Mouse (Mus musculus): ENCODE results near the gene Timm8a2.
A peak's percentile ranks its signal among the peaks of the same experiment; 100 is the strongest.

Gene Timm8a2

GRCm38 (mm10) chr14:122011768-122012167, 22.7 kb upstream of the Timm8a2 start:
- no peak for DNase-seq (ENCODE audit: low read depth, low spot score)

GRCm38 (mm10) chr14:122012193-122012592, 22.3 kb upstream of the Timm8a2 start:
- DNase-seq (ENCODE audit: low read depth, low spot score), result no peak

DNA sequence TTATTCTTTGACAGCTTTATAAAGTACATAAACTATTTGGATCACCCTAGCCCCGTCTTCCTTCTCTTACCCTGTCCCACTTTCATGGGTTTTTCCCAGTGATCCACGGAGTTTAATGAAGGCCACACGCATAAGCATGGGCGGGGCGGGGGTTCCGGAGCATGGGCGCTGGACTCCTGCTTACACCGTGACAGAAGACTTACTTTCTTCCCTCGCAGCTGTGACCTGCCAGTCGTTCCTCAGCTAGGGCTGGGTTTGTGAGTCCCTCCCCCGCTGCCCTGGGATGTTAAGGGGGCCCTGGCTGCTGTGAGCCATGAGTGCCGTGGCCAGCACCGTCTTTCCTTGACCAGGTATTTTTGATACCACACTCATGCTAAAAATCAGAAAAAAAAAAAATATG, 21.7 kb upstream of the Timm8a2 start:
- DNase-seq (ENCODE audit: low read depth, low spot score), result no peak

- peak; percentile 50 for DNase-seq (ENCODE audit: low read depth, low spot score)
Observed at GRCm38 (mm10) chr14:122013417-122013951, 21.0 kb upstream of the Timm8a2 start.

- DNase-seq (ENCODE audit: low read depth, low spot score), result no peak
Observed at GRCm38 (mm10) chr14:122017958-122018357, 16.5 kb upstream of the Timm8a2 start.

DNA sequence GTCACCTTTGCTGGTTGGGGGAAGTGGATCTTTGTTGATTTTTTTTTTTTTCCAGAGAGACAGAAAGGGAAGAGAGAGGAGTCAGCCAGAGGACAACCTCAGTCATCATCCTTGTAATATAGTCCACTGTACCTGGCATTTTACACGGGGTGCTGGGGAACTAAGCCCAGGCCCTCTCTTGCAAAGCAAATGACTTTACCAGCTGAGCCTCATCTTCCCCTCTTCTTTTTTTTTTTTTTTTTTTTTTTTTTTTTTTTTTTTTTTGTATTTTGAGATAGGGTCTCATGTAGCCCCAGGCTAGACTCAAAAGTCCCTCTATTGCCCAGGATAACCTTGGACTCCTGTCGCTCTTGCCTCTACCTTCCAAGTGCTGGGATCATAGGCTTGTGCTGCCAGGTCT, 15.1 kb upstream of the Timm8a2 start:
- no peak for DNase-seq (ENCODE audit: low read depth, low spot score)

GRCm38 (mm10) chr14:122020567-122020966, 13.9 kb upstream of the Timm8a2 start:
- DNase-seq (ENCODE audit: low read depth, low spot score), result no peak

GRCm38 (mm10) chr14:122023054-122023453, 11.4 kb upstream of the Timm8a2 start:
- no peak for DNase-seq (ENCODE audit: low read depth, low spot score)

DNA sequence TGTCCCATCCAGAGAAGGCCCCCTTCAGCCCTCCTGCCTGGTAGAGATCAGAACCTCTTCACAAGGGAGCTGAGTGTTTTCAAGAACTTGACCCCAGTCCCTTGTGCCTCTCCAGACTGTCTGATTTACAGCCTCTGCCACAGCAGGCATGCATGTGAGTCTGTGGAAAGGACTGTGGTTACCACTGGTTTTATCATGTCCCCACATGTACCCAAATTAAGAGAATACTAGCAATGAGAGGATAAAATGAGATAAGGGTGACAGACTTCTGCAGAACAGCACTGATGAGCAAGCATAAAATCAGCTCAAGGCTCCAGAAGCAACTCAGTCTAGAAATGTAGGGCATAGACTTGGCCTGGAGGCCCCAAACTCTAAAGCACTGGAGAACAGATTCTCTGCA, 10.5 kb upstream of the Timm8a2 start:
- DNase-seq (ENCODE audit: low read depth, low spot score), result no peak

DNA sequence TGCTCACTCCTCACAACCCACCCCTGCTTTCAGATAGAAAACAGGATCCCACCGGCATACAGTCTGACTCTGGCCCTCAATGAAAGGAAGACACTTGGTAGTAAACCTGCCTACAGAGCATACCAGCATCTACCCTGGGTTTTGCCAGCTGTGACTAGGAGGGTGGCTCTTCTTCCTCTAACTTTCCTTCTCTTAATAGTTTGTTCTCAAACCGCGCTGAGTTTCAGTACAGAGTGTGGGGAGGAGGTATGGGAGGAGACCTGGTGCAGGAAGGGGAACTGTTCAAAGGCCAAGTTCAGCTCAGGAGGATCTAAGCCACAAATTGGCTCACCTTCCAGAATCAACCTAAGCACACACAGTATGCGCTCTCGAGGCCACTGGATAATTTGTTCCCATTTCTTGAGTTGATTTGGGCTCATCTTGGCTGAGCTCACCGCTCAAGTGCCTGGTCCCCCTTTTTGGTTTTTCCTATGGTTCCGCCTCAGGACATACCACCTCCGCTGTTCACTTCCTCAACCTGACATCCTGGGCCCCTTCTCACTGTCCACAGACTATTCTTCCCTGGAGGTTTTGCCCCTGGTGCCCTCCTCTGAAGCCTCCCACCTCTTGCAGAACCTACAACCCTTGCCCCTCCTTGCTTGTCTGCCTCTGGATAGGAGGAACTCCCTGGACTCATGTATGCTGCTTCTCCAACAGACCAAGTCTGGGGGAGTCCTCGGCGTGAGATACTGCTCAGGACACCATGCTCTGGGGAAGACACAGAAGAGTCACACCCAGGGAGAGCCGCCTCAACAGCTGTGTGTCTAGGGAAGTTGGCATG, 5.3 kb upstream of the Timm8a2 start:
- DNase-seq (ENCODE audit: low read depth, low spot score), result no peak

GRCm38 (mm10) chr14:122029851-122030250, 4.6 kb upstream of the Timm8a2 start:
- DNase-seq (ENCODE audit: low read depth, low spot score), result no peak

- no peak for DNase-seq (ENCODE audit: low read depth, low spot score)
Observed at GRCm38 (mm10) chr14:122032045-122032444, 2.4 kb upstream of the Timm8a2 start.

DNA sequence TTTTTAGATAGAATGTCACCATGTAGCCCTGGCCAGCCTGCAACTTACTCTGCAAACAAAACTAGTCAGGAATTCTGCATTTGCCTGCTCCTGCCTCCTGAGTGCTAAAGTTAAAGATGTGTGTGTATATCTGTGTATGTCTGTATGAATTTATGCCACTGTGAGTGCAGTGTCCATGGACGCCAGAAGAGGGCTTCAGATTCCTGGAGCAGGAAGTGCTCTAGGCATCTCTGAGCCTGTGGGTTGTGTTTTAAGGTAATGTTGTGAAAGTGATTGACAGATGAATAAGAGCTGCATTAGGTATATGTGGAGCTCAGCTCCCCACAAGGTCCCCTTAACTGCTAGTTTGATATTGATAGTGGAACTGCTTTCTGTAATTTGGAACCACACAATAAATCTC, 707 bp downstream of the Timm8a2 start:
- DNase-seq (ENCODE audit: low read depth, low spot score), result peak; percentile 58

GRCm38 (mm10) chr14:122035860-122036259, 1.4 kb downstream of the Timm8a2 start:
- no peak for DNase-seq (ENCODE audit: low read depth, low spot score)

DNA sequence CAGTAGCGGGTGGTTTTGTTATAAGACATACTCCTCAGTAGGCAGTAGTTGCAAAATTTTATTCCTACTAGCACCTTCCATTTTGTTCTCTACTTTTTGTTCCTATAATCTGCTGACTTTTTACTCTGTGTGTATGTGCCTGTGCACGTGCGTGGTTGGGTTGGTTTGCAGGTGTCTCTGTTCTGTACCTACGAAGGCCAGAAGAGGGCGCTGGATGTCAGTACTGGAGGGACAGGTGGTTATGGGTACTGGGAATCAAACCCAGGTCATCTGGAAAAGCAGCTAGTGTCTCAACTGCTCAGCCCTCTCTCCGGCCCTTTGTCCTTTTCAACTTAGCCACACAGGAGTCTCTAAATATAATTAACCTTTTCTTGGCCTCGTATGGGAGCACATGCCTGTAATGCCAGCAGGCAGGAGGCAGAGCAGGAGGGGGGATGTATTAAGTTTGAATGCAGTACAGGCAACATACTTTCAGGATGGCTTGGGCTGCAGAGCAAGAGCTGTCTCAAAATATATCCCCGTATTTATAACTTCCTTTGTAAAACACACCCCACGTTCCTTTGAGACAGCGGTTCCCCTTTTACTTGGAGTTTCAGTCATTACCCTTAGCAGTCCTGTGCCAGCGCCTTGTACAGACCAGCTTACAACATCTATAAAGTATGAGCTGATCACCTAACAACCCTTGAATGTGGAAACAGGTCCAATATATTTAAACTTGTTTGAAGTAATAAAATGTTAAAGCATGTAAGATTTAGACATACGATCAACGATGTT, 4.6 kb downstream of the Timm8a2 start:
- DNase-seq (ENCODE audit: low read depth, low spot score), result peak; percentile 64

GRCm38 (mm10) chr14:122041413-122041825, 6.9 kb downstream of the Timm8a2 start:
- DNase-seq (ENCODE audit: low read depth, low spot score), result no peak

GRCm38 (mm10) chr14:122042142-122042694, 7.7 kb downstream of the Timm8a2 start:
- no peak for DNase-seq (ENCODE audit: low read depth, low spot score)

DNA sequence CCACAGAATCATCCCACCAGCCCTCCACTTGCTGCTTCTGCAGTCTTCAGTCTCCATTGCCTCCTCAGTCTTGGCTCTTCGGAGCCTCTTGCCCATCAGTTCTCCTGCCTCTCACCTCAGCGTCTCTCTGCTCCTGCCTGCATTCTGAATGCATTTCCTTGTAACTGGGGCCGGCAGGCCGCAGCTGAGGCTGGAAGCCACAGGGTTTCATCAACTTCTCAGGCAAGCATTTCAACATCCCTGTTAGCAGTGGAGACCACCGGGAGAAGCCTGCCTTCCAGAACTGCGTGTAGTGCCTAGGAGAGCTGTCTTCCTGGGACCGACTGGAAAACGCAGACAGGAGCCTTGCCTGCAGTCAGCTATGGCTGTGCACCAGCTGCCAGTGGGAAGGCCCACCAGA, 13.3 kb downstream of the Timm8a2 start:
- no peak for DNase-seq (ENCODE audit: low read depth, low spot score)

- DNase-seq (ENCODE audit: low read depth, low spot score), result no peak
Observed at GRCm38 (mm10) chr14:122048816-122049215, 14.3 kb downstream of the Timm8a2 start.

- no peak for DNase-seq (ENCODE audit: low read depth, low spot score)
Observed at GRCm38 (mm10) chr14:122052896-122053635, 18.6 kb downstream of the Timm8a2 start.

- DNase-seq (ENCODE audit: low read depth, low spot score), result no peak
Observed at GRCm38 (mm10) chr14:122056871-122057270, 22.4 kb downstream of the Timm8a2 start.

DNA sequence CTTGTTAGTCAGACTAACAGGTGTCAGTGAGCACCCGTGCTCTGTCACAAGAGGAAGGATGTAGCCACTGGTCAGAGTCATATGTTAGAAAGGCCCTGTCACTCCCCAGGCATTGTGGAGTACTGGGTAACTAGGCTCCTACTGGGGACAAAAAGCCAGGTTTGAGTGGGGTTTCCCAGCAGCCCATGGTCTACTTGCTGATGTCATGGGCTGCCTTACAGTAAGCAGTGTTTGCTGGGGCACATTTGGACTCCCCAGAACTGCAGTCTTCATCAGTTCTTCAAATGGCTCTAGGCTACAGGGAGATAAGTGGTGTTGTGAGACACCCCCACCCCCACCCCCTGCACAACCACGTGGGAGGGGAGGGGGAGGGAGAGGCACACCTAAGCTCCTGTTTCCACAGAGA, 23.5 kb downstream of the Timm8a2 start:
- DNase-seq (ENCODE audit: low read depth, low spot score), result no peak

Measured in ZHBTc4 (cell line).